Mouse (Mus musculus) testis, adult 2 months (tissue): ENCODE measurements around the gene Pex26.

Experiments used
- CTCF ChIP-seq: fragments of 200-500 bp; IDR thresholded peaks from 2 replicates; pipeline ENCODE4 v1.5.1; 2012; ENCODE audit warnings: low read depth, mild to moderate bottlenecking, inconsistent platforms, low read length, moderate library complexity; ENCODE audit not compliant: control insufficient read depth, insufficient read depth, insufficient replicate concordance
- POLR2A ChIP-seq: fragments of 200-500 bp; IDR thresholded peaks from 2 replicates; pipeline ENCODE4 v1.6.1; 2012; ENCODE audit warnings: low read depth, mild to moderate bottlenecking, inconsistent platforms, low read length, moderate library complexity; ENCODE audit not compliant: control insufficient read depth

GRCm38 (mm10) chr6:121146798-121147197 lies 36.7 kb upstream of the Pex26 start:
- no peak for TF ChIP-seq POLR2A
- TF ChIP-seq CTCF, result no peak
